Mouse (Mus musculus) midbrain, embryonic 15.5 days (tissue): Measurements from ENCODE around the gene Mafg. TPM values are rescaled to one million over a fixed set of nuclear protein-coding genes. Genes with fewer than 3 reads are reported as not detected.

ENCODE experiments used
- ATAC-seq: fragments of 200-750 bp; cut with Nextera tagmentation; replicated peaks from 2 replicates; pipeline ENCODE4 v1.8.0; 2017; ENCODE audit warnings: moderate TSS enrichment
- H3K27ac ChIP-seq: fragments of 300-500 bp; sonication (generic); 2 replicates; pipeline ENCODE4 v1.5.1; 2015; ENCODE audit warnings: mild to moderate bottlenecking, inconsistent platforms
- H3K27me3 ChIP-seq: fragments of 300-500 bp; sonication (generic); replicated peaks from 2 replicates; pipeline ENCODE4 v1.6.1; 2015; ENCODE audit warnings: inconsistent platforms
- H3K36me3 ChIP-seq: fragments of 300-500 bp; sonication (generic); replicated peaks from 2 replicates; pipeline ENCODE4 v1.6.1; 2015; ENCODE audit warnings: inconsistent platforms
- H3K4me1 ChIP-seq: fragments of 300-500 bp; sonication (generic); 2 replicates; pipeline ENCODE4 v1.6.1; 2015; ENCODE audit warnings: inconsistent platforms
- H3K4me2 ChIP-seq: fragments of 300-500 bp; sonication (generic); 2 replicates; pipeline ENCODE4 v1.6.1; 2015; ENCODE audit warnings: inconsistent platforms, mild to moderate bottlenecking, moderate library complexity
- H3K4me3 ChIP-seq: fragments of 300-500 bp; sonication (generic); 2 replicates; pipeline ENCODE4 v1.5.1; 2015; ENCODE audit warnings: mild to moderate bottlenecking, inconsistent platforms
- H3K9ac ChIP-seq: fragments of 300-500 bp; sonication (generic); 2 replicates; pipeline ENCODE4 v1.6.1; 2015; ENCODE audit warnings: mild to moderate bottlenecking, inconsistent platforms
- H3K9me3 ChIP-seq: fragments of 300-500 bp; sonication (generic); 2 replicates; pipeline ENCODE4 v1.6.1; 2016; ENCODE audit warnings: inconsistent platforms
- WGBS: fragments of 180-500 bp; shearing (Covaris S2); methylation state at CpG from one replicate; pipeline ENCODE4 v1.1.7; 2015; ENCODE audit warnings: mixed read lengths; 5-methylcytosine and 5-hydroxymethylcytosine counted together
- polyA plus RNA-seq: library from polyadenylated mRNA; unstranded; fragments of >200 nt; fragmentation: Nextera tagmentation; extraction: Ambion mirVana; gene quantifications from 2 replicates; pipeline ENCODE4 v1.2.1, GENCODE M21; 2015

Gene Mafg
- polyA plus RNA-seq, 1 experiment from 2014 or later = 45.2 TPM

GRCm38 (mm10) chr11:120626785-120627467, 6.5 kb downstream of the Mafg start:
- Histone ChIP-seq H3K4me2 (no peak overlapping the region), H3K4me3 (no peak overlapping the region), H3K9ac (no peak overlapping the region), H3K36me3 (peaks cover 18% of the 10 kb centered on the region; the same call in 1 of the 2 replicates), H3K4me1 (peaks cover 44% of the 10 kb centered on the region), H3K27me3 (no peaks in the 10 kb centered on the region), H3K27ac (no peak overlapping the region), H3K9me3 (no peaks in the 10 kb centered on the region)
- 91% methylated on average over 11 of the region's 11 CpGs for WGBS
- ATAC-seq = no peak

- no peaks in the 10 kb centered on the region for H3K9me3 ChIP-seq
- ATAC-seq = peak; percentile 54
- peak within 1 kb of the TSS; percentile 74 for H3K9ac ChIP-seq
- peaks cover 31% of the 10 kb centered on the region for H3K36me3 ChIP-seq
- no peaks in the 10 kb centered on the region for H3K27me3 ChIP-seq
- H3K4me1 ChIP-seq = peaks cover 29% of the 10 kb centered on the region
- 25% methylated on average over 5 of the region's 5 CpGs for WGBS
- peak within 1 kb of the TSS; percentile 77 for H3K27ac ChIP-seq
- peak within 1 kb of the TSS; percentile 99 for H3K4me2 ChIP-seq
- H3K4me3 ChIP-seq = peak within 1 kb of the TSS; percentile 88
These were observed 8.1 kb downstream of the Mafg start, which contains the start of gene Sirt7 for GRCm38 (mm10) chr11:120625152-120625775. Gene Sirt7, minus strand, starts transcription at chr11:120625240.

- H3K27ac ChIP-seq = peak overlapping the region; percentile 77
- under 1% methylated on average over 53 of the region's 53 CpGs for WGBS
- peak; percentile 79 for ATAC-seq
- peaks cover 36% of the 10 kb centered on the region for H3K36me3 ChIP-seq
- H3K4me3 ChIP-seq = peak overlapping the region; percentile 88
- peak overlapping the region; percentile 99 for H3K4me2 ChIP-seq
- no peaks in the 10 kb centered on the region for H3K9me3 ChIP-seq
- no peaks in the 10 kb centered on the region for H3K27me3 ChIP-seq
- peaks cover 23% of the 10 kb centered on the region for H3K4me1 ChIP-seq
- H3K9ac ChIP-seq = peak overlapping the region; percentile 74
These were observed 8.7 kb downstream of the Mafg start for GRCm38 (mm10) chr11:120624680-120625111.

- Histone ChIP-seq H3K27me3 (no peaks in the 10 kb centered on the region), H3K4me2 (peak overlapping the region; percentile 99), H3K4me1 (peaks cover 19% of the 10 kb centered on the region), H3K4me3 (peak overlapping the region; percentile 88), H3K9me3 (no peaks in the 10 kb centered on the region), H3K9ac (peak overlapping the region; percentile 74), H3K27ac (peak overlapping the region; percentile 77), H3K36me3 (peaks cover 35% of the 10 kb centered on the region)
- peak; percentile 62 for ATAC-seq
- 13% methylated on average over 30 of the region's 30 CpGs for WGBS
These were observed 9.3 kb downstream of the Mafg start for GRCm38 (mm10) chr11:120623961-120624679.

GRCm38 (mm10) chr11:120622805-120623204, 10.6 kb downstream of the Mafg start:
- no peak for ATAC-seq
- H3K4me1 ChIP-seq = peaks cover 22% of the 10 kb centered on the region
- peaks cover 37% of the 10 kb centered on the region for H3K36me3 ChIP-seq
- H3K4me2 ChIP-seq = no peak overlapping the region
- no peak overlapping the region for H3K9ac ChIP-seq
- 93% methylated on average over 6 of the region's 6 CpGs for WGBS
- H3K4me3 ChIP-seq = no peak overlapping the region
- H3K9me3 ChIP-seq = no peaks in the 10 kb centered on the region
- H3K27ac ChIP-seq = no peak overlapping the region
- H3K27me3 ChIP-seq = no peaks in the 10 kb centered on the region

GRCm38 (mm10) chr11:120620195-120620594, 13.2 kb downstream of the Mafg start:
- Histone ChIP-seq H3K4me3 (no peak overlapping the region), H3K27ac (no peak overlapping the region), H3K9me3 (no peaks in the 10 kb centered on the region), H3K36me3 (peaks cover 33% of the 10 kb centered on the region), H3K9ac (no peak overlapping the region), H3K4me2 (no peak overlapping the region), H3K27me3 (no peaks in the 10 kb centered on the region), H3K4me1 (peaks cover 38% of the 10 kb centered on the region)
- WGBS = 93% methylated on average over 14 of the region's 14 CpGs
- ATAC-seq = no peak

- WGBS = 95% methylated on average over 25 of the region's 25 CpGs
- H3K27ac ChIP-seq = 0 out of 2 replicates have a peak overlapping the region, but pooled peaks have one; percentile 91
- H3K36me3 ChIP-seq = peaks cover 33% of the 10 kb centered on the region
- no peak for ATAC-seq
- H3K4me1 ChIP-seq = peaks cover 31% of the 10 kb centered on the region
- H3K4me3 ChIP-seq = no peak overlapping the region
- H3K9ac ChIP-seq = no peak overlapping the region
- H3K4me2 ChIP-seq = no peak overlapping the region
- no peaks in the 10 kb centered on the region for H3K27me3 ChIP-seq
- H3K9me3 ChIP-seq = no peaks in the 10 kb centered on the region
These were observed 14.5 kb downstream of the Mafg start for GRCm38 (mm10) chr11:120618619-120619535.

GRCm38 (mm10) chr11:120617519-120618112, 15.8 kb downstream of the Mafg start, which contains the start of gene Pcyt2:
Gene Pcyt2, minus strand, starts transcription at chr11:120617936.
- Histone ChIP-seq H3K27me3 (no peaks in the 10 kb centered on the region), H3K4me3 (peak within 1 kb of the TSS; percentile 73), H3K27ac (peak within 1 kb of the TSS; percentile 91), H3K9me3 (no peaks in the 10 kb centered on the region), H3K4me1 (peaks cover 24% of the 10 kb centered on the region), H3K4me2 (peak within 1 kb of the TSS; percentile 74), H3K36me3 (peaks cover 32% of the 10 kb centered on the region), H3K9ac (peak within 1 kb of the TSS; percentile 84)
- ATAC-seq = peak; percentile 95
- under 1% methylated on average over 56 of the region's 56 CpGs for WGBS

- H3K4me2 ChIP-seq = peak overlapping the region; percentile 74
- H3K9me3 ChIP-seq = no peaks in the 10 kb centered on the region
- peaks cover 24% of the 10 kb centered on the region for H3K4me1 ChIP-seq
- ATAC-seq = no peak
- H3K4me3 ChIP-seq = peak overlapping the region; percentile 73
- H3K27ac ChIP-seq = peak overlapping the region; percentile 91
- H3K36me3 ChIP-seq = peaks cover 24% of the 10 kb centered on the region
- peak overlapping the region; percentile 84 for H3K9ac ChIP-seq
- 55% methylated on average over 4 of the region's 4 CpGs for WGBS
- H3K27me3 ChIP-seq = no peaks in the 10 kb centered on the region
These were observed 16.6 kb downstream of the Mafg start for GRCm38 (mm10) chr11:120616617-120617294.

- Histone ChIP-seq H3K27ac (no peak overlapping the region), H3K4me3 (no peak overlapping the region), H3K4me2 (no peak overlapping the region), H3K4me1 (peaks cover 24% of the 10 kb centered on the region), H3K27me3 (no peaks in the 10 kb centered on the region), H3K36me3 (peaks cover 23% of the 10 kb centered on the region), H3K9me3 (no peaks in the 10 kb centered on the region), H3K9ac (no peak overlapping the region)
- no peak for ATAC-seq
- 89% methylated on average over 11 of the region's 11 CpGs for WGBS
These were observed 17.7 kb downstream of the Mafg start for GRCm38 (mm10) chr11:120615606-120616203.
